Mouse (Mus musculus): ENCODE measurements around the gene Dct. TPM values are rescaled to one million over a fixed set of nuclear protein-coding genes. Genes with fewer than 3 reads are reported as not detected.

Gene Dct
- total RNA-seq (2021): 1 to 10 TPM; 5.0 to 6.0 TPM

DNA sequence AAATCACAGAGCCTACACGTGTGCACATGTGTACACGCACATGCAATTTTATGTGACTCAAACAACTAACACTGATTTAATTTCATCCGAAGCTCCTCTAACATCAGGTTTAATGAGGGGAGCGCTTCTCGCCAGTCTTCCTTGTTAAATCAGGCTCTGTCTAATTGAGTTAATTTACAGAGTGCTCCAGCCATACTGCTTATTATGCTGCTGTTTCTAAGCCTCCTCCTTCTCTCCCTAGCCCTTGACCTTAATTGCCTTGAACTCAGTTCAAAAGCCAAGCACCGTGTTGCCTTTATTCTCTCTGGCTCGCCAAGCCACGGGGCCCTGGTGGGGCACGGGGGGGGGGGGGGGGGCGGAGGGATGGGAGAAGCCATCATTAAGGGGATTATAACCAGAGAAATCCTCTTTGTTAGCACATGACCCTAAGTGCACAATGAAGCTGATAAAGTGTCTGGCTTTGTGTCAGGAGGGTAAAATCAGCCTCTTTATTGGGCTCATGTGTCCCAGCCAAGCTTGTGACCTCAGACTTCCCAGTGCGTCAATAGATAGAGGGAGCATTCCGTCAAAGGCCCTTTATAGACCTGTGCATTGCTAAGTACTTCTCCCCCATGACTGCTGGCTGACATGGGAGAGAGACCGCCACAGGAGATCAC, at the start of gene Dct:
Dct (minus strand) TSS at position 270 of the 656 bp plus-strand sequence.
- peak; percentile 43 for DNase-seq

DNA sequence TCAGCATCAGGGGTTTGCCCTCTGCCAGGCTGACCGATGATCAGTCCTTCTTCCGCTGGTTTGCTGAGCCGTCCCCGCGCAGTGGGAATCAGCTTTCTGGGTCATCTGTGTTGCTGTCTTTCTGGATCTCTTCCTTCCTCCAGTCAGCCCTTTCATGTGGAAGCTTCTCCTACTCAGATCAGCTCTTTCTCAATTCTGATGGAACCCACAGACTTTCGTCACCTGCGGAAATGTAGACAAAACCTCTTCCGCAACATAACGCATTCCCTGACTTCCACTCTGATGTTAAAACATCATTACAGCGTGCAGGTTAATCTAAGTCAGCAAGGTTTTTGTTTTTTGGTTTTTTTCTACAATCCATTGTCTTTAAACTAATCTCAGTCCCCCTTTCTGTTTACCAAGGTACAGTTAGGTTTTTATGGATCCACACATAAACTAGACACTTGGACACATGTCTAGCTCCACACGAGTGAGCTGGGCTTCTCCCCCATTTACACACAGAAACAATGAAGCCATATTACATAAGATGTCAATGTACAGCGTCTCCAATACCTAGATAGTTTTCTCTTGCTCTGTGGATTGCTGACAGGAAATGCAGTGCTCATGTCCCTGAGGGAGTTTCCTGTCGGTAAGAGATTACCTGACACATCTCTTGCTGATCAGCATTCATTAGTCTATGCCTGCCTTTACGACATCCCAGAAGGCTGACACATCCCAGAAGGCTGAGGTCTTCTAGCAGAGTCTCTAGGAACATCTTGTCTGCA, 49.4 kb upstream of the Dct start:
- DNase-seq: no peak

DNA sequence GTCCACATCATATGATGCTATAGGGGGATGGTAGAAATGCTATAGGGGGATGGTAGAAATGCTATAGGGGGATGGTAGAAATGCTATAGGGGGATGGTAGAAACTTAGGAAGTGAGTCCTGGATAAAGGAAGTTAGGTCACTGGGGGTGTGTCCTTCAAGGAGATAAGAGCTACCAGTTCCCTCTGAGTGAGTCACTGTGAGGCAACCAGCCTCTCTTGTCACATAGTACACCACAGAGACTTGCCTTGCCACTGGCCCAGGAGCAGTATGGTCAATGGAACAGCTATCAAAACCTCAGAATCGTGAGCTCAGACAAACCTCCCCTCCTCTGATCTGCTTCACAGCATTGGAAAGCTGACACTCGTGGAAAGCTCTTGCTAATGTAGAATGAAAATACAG, 46.2 kb upstream of the Dct start:
- DNase-seq: no peak

DNA sequence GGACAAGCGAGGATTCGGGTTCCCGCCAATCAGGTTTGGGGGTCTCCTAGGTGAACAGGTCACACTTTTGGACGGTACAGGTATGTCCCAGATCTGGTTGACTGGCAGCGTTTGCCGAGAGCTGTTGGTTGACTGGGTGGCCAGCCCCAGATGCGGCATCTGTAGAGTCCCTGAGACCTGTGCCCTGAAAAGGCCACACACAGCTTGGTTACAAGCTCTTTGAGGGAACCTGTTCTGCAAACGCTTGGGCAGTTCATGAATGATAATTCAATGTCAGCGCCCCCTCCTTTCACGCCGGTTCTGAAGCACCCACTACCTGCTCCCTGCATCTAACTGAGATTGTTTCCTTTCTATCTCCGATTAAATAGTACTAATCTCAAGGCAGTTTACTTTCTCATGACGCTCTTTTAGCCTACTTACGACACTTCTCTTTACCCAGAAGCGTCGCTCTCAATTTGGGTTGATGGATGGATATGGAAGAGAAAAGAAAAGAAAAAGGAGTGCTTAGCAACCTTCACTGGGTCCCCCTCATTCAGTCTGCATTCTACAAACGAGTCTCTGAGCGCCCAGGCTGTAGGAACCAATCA, 37.9 kb upstream of the Dct start:
- no peak for DNase-seq

DNA sequence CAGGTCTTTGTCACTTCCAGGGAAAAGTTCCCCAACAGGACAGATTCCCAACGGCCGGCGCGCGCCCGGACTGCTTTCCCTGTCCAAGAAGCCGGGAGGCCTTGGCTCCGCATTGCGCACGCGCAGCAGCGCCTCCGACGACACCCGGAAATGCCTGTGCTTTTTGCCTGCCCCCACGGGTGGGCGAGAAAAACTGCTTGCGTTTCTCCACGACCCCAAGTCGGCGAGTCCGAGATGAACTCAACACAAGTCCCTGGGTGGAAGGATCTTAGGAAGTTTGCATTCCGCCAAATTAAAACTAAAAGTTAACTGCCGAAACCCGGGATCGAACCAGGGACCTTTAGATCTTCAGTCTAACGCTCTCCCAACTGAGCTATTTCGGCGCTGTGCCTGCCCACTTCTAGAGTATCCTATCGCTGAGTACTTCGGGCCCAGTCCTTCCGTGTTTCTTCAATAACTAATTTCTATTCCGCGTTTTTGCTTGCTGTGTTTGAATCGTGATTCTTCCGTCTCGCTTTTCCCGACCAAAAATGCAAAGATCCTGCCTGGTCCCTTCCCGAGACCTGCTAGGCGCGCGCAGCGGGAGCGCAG, 37.3 kb upstream of the Dct start:
- DNase-seq: peak; percentile 97

DNA sequence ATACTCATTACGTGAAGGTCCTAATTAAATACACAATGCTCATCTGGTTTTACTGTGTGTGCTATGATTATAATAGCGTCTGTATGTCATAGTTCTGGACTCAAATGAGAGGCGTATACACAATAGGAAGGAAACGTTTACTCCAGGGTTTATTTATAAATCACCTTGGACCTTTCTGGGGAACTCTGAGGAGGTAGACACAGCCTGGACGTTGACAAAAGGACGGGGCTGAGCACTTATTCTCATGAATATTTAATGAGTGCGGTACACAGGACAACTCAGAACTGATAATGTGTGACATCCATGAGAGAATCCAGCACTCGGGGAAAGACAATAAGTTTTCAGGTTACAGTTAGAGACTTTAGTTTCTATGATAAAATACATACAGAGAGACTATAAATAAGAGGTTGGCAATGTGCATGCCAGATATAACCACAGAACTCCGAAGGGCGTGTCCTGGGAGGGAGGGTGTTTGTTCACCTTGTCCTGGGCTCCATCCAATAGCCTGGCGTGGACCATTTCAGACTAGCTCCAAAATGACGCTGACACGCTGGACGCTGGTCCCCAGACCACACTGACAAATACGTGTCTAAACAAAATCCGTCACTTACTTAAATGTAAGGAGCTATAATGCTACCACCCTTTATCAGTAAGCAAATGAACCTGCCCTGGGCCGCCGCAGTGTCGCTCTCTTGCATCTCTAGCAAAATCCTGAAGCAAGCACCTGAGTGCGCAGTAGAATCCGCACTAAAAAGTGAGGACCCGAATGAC, 36.6 kb upstream of the Dct start:
- DNase-seq: peak; percentile 51

DNA sequence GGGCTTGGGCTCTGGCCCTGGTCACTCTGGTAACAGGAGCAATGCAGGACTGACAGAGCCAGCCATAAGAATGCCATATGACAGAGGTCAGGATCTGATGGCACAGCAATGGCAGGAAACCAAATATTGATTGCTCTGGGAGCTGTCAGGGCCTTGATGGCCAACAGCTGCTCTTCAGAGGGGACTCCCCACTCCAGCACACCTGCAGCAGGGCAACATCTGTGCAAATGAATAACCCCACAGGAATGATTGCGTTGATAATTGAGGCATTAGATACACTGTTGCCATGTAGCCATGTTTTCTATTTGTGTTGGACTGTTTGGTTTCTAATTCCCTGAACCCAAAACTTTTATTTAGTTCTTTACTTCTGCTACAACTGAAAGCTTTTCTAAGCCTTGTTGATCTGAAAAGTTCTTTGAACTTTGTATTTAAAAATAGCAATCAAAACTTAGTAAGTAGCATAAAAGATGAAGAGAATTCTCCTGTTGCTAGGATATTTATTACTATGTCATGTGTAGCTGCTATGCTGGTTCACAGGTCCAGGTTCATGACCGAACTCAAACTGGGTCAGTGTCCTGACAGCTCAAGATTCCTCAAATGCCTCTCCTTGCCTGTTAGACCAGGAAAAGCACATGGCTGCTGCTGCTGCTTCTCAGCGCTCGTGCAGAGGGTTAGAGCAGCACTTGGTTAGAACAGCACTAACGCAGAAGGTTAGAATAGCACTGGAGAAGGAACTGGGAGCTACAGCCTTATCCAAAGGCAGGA, 34.4 kb upstream of the Dct start:
- DNase-seq: no peak

DNA sequence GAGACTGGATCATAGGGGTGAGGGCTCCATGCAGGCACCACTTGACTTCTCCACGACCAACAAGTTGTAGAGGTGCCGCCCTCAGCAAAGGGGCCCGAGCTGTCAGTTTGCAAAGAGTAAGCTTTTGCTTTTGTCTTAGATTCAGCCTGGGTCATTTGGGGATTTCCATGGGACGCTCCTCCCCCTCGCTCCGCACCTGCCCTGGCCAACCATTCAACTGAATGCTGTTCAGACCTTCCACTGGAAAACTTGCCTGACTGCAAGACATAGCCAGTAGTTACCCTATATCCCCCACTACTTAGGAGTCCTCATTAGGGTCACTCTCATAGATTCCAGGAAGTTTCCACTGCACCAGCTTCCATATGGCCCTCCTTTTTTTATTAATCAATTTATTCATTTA, 31.8 kb upstream of the Dct start:
- no peak for DNase-seq

DNA sequence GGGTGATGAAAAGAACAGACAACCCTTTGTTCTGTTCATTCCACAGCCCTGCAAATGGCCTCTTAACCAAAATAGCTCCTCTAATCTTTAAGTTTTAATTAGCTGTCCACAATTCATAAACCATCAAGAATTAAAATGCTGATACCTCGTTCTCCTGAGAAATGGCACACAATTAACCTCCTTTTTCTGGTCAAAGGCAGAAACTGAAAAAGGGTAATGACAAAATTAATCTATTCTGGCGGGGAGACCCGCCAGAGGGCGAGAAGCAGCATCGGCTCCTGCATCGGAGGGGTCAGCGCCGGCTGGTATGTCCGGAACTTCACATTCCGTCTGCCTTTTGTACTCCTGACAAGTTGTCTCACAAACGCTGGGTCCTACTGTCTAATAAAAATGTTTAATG, 28.6 kb upstream of the Dct start:
- peak; percentile 9 for DNase-seq

DNA sequence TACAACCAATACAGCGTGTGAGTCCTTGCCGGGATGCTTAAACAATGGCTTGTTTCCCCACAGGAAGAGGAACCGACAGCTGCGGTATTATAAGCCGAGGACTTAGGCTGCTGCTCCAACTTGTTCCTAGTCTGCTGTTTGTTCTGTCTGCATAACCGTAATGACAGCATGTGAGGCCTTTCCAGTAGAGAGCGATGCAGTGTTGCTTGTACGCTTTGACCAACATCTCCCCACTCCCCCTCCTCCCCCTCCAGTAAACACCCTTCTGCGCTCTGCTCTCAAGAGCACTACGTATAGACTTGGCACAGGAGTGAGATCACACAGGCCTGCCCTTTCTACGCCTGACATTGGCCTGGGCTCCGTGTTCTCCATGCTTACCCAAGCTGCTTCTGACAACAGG, 18.1 kb upstream of the Dct start:
- peak; percentile 7 for DNase-seq

DNA sequence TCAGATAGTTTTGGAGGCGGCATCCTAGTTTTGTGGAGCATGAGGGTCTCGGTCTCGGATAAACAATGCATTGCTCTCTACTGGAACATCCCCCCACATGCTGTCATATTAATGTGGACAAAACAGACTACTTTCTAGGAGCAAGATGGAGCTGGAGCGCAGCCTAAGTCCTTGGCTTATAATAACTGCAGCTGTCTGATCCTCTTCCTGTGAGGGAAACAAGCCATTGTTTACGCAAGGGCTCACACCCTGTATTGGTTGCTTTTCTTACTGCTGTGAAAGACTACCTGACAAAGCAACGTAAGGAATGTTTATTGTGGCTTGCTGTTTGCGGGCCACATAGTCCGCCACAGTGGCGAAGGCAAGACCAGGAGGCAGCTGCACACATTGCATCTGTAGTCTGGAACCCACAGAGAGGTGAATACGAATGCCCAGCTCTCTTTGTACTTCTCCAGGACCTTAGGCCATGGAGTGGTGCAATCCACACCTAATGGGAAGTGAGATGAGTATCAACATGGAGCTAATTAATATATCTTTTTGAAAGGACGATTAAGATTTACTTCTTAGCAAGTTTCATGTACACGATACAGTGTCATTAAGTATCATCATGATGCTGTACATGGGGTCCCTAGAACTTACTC, 17.5 kb upstream of the Dct start:
- peak; percentile 26 for DNase-seq

DNA sequence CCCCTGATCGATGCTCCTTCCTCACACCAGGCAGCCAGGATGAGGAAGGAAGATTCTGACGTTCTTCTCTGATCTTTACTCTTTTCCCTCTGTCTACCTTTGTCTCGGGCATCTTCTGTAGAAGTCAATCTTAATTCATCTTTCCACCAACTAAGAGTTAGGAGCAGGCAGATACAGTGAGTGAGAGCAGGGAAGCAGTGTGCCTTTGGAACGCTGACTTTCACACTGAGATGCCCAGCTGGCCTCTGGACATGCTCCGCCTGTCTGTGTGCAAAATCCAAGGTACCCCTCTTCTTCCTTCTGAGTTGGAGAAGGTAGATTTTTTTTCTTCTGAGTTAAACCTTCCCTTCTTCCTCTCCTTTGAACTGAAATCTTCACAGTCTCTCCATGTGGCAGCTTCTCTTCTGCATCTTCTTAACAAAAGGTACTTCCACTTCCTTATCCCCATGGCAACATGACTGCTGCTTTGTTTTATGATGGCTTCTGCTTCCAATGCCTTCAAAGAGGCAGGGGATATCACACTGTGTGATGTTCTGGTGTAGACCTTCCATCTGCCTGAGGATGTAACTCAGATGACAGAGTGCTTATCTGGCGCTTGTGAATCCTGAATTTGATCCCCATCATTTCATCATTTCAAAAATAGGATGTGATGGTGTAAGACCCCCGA, 9.9 kb upstream of the Dct start:
- no peak for DNase-seq

DNA sequence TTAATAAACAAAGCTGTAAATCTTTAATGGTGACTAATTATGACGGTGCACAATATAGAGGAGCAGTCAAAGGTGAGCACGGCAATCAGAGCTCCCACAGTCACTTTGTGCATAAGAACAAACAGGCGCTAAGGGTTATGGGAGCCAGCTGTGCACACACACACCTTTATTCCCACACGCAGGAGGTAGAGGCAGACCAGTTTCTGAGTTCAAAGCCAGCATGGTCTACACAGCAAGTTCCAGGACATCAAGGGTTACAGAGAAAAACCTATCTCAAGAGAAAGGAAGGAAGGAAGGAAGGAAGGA, 6.5 kb upstream of the Dct start:
- no peak for DNase-seq

DNA sequence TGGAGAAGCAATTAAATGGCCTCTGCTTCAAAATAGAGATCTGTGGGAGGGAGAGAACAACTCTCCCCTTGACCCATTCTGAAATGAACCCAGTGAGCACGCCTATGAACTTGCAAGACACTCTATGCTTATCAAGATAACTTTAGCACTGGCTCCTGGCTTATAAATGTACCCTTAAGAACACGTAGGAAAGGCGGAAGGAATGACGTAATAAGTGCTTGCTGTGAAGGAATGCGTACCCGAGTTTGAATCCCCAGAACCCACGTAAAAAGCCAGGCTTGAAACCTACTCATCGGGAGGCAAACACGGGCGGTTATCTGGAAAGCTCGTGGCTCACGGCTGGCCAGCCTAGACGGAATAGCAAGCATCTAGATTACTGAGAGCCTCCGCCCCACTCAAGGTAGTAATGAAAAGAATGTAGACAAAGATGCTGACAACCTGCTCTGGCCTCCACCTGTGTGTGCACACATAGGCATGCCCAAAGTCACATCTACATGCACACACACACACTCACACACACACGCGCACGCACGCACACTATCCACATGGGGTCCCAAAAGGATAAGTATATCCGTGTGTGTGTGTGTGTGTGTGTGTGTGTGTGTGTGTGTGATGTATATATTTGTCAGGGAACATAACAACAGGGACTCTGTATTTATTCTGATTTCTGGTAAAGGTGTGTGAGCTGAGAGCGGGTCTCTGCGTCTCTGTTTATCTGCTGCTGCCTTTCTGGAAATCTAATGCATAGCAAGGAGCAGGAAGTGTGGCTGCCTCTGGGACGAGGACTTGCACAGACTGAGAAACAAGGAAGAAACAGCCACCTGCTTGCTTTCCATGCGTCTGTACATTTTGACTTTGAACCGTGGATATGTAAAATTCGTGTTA, 5.9 kb upstream of the Dct start:
- DNase-seq: no peak

DNA sequence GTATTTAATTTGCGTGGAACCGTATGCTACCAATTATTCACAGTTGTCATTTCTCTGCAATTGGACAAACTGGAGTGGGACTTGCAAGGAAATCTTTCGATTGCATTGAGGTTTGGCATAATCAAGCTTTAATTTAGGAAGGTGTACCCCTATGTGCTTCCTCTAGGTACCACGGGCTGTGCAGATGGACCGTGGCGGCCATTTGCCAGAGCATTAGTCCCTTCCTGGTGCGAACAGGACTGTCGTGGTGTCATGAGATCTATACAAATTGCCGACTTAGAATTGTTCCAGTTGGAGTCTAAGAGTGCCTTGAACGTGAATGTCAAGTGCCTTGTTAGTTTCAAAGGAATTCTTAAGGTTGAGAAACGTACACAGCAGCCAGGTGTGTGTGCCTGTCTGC, 726 bp upstream of the Dct start:
- DNase-seq: no peak

DNA sequence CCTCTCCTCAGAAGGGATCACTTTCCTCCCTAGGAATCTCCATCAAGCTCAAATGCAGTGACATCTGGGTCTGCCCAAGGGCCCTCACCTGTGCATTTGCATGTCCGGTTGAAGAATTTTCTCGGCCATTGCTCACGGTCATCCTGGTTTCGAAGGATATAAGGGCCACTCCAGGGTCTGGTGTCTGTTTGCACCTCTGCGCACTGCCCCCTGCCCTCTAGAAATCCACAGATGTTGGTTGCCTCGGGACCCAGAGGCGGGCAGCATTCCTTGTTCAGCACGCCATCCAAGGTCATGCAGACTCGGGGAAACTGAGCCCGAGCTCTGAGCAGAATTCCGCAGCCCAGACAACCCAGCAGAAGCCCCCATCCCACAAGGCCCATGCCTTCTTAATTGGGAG, 648 bp downstream of the Dct start:
- no peak for DNase-seq

DNA sequence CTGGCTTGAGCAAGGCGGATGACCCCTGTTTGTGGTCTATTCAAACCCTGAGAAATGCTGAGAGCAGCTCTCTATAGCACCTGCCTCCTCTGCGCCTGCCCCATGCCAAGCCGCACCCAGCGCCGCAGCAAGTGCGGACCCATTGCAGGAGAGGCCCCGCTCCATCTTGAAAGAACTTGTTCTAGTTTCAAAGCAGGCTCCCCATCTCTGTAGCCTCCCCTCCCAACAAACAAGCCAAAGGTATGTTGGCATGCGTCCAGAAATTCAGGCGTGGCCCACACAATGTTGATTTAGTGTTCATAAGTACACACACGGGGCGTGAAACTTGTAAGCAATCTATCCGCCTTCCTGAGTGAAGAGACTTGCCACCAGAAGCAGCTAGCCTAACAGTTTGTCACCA, 1.1 kb downstream of the Dct start:
- DNase-seq: peak; percentile 11

DNA sequence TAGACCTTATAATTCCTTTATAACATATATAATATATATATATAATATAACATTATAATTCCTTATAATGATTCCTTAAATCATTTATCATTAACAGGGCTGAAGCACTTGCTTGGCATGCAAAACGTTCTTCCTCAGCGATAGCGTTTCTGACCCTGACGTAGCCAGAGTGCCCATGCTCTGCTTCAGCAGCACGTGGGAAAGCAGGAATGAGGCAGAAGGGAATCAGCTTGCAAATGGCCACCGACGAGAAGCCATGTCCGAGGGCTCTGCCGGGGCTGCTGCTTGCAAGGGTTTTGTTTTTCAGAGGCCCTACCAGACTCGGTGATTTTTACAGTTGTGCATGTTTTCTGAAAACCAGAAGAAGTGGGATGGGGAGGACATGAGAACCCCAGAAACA, 1.6 kb downstream of the Dct start:
- no peak for DNase-seq

DNA sequence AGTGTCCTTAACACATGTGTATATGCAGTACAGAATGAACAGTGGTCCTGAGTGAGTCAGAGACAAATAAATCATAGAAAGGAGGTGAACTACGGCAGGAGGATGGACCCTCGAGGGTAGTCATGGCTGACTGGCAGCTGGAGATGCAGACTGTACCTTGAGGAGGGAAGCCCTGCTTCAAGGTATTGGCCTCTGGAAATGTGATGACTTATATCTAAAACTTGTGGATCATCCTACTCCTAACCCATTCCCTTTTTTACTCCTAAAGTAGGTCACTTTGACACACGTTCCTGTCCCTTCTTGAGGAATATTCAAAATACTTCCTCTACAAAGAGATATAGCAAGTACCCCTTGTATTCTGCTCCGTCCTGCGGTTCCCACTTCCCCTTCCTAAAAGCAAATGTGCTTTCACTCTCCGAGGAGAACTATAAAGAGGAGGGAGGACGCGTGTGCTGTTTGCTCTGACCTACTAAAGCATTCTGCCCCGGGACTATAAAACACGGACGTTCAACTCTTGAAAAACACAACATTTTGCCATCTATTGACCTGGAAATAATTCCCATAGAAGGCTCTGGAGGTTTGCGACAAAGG, 2.3 kb downstream of the Dct start:
- DNase-seq: no peak

DNA sequence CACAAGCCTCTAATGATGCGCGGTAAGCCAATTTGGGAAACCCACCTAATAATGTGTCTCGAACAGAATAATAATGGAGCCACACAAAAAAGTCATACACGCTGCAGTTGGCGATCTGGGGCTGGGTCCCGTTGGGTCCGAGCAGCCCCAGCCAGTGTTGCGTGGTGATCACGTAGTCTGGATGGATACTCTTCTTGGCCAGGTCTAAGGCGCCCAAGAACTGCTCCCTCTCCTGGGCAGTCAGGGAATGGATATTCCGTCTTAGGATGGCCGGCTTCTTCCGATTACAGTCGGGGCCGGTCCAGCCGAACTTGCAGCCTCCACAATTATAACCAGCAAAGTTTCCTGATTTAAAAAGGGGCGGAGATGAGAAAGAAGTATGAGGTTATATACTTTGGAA, 9.1 kb downstream of the Dct start:
- DNase-seq: peak; percentile 56
